Mouse (Mus musculus) layer of hippocampus, postnatal 10 days (tissue): ENCODE results near the gene Timm13. TPM values are rescaled to one million over a fixed set of nuclear protein-coding genes. Genes with fewer than 3 reads are reported as not detected.

Experiments used
- DNase-seq, 2 experiments: peaks; one replicate each; pipeline ENCODE4 v3.0.0; 2021; ENCODE audit warnings: low spot score in 2 of 2
- total RNA-seq, 2 experiments: library from RNA; stranded (reverse); gene quantifications; 2 replicates each; pipeline ENCODE4 v1.2.3; 2021

Gene Timm13
- total RNA-seq, 2 experiments from 2014 or later, result 157 to 172 TPM

GRCm38 (mm10) chr10:80933421-80933979, 32.7 kb upstream of the Timm13 start:
- DNase-seq, result peak in 1 of 2 experiments; percentile 45

- no peak for DNase-seq
Measured at GRCm38 (mm10) chr10:80932700-80933420, 32.1 kb upstream of the Timm13 start.

- DNase-seq, result peak; percentile 43 to 60
Measured at GRCm38 (mm10) chr10:80932206-80932605, 31.4 kb upstream of the Timm13 start.

- no peak for DNase-seq
Measured at GRCm38 (mm10) chr10:80931695-80932094, 30.9 kb upstream of the Timm13 start.

GRCm38 (mm10) chr10:80931153-80931671, 30.4 kb upstream of the Timm13 start:
- DNase-seq, result peak in 1 of 2 experiments; percentile 49

GRCm38 (mm10) chr10:80930361-80931152, 29.8 kb upstream of the Timm13 start:
- DNase-seq, result peak; percentile 45 to 57

- DNase-seq, result peak; percentile 98 to 99
Measured at GRCm38 (mm10) chr10:80929299-80930226, 28.8 kb upstream of the Timm13 start, which contains the start of gene Gadd45b. Gene Gadd45b (plus strand): TSS chr10:80930073.

GRCm38 (mm10) chr10:80928586-80929298, 28.0 kb upstream of the Timm13 start:
- peak; percentile 94 to 96 for DNase-seq

- DNase-seq, result no peak
Measured at GRCm38 (mm10) chr10:80925472-80925871, 24.7 kb upstream of the Timm13 start.

- DNase-seq, result no peak
Measured at GRCm38 (mm10) chr10:80921923-80922322, 21.2 kb upstream of the Timm13 start.

GRCm38 (mm10) chr10:80917779-80918434, 17.1 kb upstream of the Timm13 start, which contains the start of gene Lmnb2:
Gene Lmnb2 (minus strand): TSS chr10:80918245.
- peak; percentile 80 to 86 for DNase-seq

GRCm38 (mm10) chr10:80917336-80917778, 16.6 kb upstream of the Timm13 start:
- DNase-seq, result no peak

- DNase-seq, result no peak
Measured at GRCm38 (mm10) chr10:80915736-80916135, 15.0 kb upstream of the Timm13 start.

- DNase-seq, result no peak
Measured at GRCm38 (mm10) chr10:80915260-80915659, 14.5 kb upstream of the Timm13 start.

GRCm38 (mm10) chr10:80914253-80914656, 13.5 kb upstream of the Timm13 start:
- no peak for DNase-seq

GRCm38 (mm10) chr10:80913364-80914011, 12.7 kb upstream of the Timm13 start:
- no peak for DNase-seq

GRCm38 (mm10) chr10:80911891-80912290, 11.1 kb upstream of the Timm13 start:
- no peak for DNase-seq

GRCm38 (mm10) chr10:80911354-80911753, 10.6 kb upstream of the Timm13 start:
- DNase-seq, result no peak
